Mouse (Mus musculus) erythroid progenitor cell, adult 5-6 weeks (primary cell): ENCODE measurements around the gene Agap3. TPM values are rescaled to one million over a fixed set of nuclear protein-coding genes. Genes with fewer than 3 reads are reported as not detected.
A peak's percentile ranks its signal among the peaks of the same experiment; 100 is the strongest.

Source experiments
- ATAC-seq: replicated peaks from 2 replicates; pipeline ENCODE4 v1.8.0; 2016; ENCODE audit warnings: moderate number of reproducible peaks, mild to moderate bottlenecking, moderate TSS enrichment, inconsistent platforms; ENCODE audit not compliant: poor library complexity, low FRiP score, severe bottlenecking
- total RNA-seq, 2 experiments: library from RNA; stranded (forward) in 1 of 2; stranded (reverse) in 1 of 2; fragments of 150-400 nt in 1 of 2; fragments of 186-747, 209-891 nt in 1 of 2; gene quantifications; 2 replicates each; pipeline versions ENCODE4 v1.2.3 to v1.2.4; 2015 to 2017; ENCODE audit warnings: low replicate concordance in 2 of 2

Agap3 gene
- total RNA-seq, 2 experiments from 2014 or later = 9.6 to 14.1 TPM

DNA sequence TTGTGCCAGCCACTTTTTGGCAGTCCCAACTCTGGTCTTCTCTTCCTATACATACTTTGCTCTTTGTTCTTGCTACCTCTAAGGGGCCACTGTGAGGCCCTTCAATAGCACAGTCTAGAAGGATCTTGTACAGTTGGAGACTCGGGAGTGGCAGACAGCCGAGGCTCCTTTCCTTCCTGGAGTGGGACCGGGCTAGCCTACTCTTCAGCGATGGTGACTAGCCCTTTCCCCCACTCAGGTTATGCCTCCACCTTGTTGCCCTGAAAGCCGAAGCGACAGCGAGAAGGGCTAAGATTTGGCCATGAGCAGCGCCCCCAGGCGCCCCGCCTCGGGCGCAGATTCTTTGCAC lies 24.7 kb upstream of the Agap3 start:
- no peak for ATAC-seq

DNA sequence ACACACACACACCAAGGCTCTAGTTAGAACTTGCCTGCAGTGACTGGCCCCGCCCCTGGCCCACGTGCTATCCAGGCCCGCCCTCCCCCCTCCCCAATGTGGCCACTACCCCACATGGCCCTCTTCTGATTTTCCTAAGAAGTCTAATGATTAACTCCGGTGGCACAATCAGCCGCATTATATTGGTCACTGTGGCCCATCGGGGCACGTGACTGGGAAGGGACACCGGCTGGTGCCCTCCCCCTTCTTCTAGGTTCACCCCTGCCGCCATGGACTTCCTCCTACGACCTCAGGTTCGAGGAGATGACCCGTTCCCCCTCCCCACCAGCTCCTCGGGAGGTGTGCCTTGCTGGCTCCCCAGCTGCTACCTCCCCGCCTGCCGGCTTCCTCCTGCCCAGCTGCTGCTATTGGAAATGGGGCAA lies 24.0 kb upstream of the Agap3 start:
- ATAC-seq = no peak

DNA sequence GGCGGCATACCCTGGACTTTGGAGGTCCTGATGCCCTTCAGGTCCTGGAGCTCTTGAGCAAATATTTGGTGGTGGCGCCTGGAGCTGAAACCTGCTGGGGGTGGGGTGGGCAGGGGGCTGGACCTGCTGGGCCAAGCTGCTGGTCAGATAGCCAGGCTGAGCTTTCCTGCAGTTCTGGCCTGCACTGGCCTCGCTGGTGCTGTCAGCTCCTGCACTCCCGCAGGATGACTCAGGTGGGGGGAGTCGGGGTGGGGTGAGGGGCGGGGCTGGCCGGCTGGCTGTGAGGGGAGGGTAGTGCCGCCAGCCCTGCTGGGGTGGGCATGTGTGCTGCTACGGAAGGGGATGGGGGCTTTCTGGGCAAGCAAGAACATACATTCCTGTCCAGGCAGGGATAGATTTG lies 23.4 kb upstream of the Agap3 start:
- ATAC-seq = no peak

GRCm38 (mm10) chr5:24433993-24434392 lies 18.0 kb upstream of the Agap3 start:
- ATAC-seq = no peak

DNA sequence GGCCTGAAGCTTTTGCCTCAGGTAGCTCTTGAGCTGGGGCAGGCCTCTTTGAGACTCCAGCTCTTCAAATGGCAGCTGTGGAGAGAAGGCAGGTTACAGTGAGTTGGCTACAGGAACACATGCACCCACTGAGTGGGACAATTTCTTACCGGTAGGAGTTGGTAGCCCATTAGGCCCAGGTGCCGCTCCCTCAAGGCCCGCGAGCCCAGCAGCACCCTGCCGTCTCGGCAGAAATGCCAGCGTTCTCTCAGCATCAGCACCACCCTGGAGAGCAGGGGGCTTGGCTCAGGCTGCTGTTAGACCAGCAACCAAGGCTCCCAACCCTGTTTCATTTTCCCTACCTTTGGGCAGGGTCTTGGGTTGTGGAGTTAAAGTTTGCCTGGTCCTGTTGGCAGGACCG lies 10.8 kb upstream of the Agap3 start:
- ATAC-seq = no peak

DNA sequence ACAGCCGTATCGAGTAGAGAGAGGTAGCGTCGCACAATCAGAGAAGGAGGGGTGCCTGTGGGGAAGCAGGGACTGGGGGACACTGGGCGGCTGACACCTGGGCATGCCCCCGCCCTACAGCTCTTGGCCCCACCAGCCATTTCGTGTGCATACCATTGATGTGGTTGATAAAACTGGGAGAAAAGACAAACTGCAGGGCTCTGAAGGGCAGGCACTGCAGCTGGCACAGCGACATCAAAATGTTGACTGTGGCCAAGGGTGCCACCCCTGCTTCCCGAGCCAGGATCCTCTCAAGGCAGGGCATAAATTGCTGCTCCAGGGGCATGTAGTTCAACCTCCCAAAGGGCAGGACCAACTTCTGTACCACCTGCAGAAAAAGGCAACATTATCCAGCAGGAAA lies 9.9 kb upstream of the Agap3 start:
- ATAC-seq = no peak

GRCm38 (mm10) chr5:24443204-24443603 lies 8.8 kb upstream of the Agap3 start:
- no peak for ATAC-seq

DNA sequence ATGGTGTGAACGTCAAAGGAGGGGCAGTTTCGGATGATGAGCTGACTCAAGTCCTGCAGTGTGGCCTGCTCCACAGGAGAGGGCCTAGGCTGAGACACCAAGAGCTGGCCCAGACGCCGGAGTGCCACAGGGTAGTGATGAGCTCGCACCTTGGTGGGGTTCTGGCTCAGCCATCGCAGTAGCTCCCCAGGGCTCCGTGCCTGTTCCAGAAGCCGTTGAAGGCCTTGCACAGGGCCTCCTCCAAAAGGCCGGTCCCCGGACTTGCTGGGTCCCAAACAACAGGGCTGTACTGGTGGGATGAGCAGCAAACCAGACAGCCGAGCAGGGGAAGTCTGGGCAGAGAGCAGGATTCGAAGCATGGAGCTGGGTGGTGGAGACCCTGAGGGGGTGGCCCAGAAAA lies 8.1 kb upstream of the Agap3 start:
- ATAC-seq = no peak

DNA sequence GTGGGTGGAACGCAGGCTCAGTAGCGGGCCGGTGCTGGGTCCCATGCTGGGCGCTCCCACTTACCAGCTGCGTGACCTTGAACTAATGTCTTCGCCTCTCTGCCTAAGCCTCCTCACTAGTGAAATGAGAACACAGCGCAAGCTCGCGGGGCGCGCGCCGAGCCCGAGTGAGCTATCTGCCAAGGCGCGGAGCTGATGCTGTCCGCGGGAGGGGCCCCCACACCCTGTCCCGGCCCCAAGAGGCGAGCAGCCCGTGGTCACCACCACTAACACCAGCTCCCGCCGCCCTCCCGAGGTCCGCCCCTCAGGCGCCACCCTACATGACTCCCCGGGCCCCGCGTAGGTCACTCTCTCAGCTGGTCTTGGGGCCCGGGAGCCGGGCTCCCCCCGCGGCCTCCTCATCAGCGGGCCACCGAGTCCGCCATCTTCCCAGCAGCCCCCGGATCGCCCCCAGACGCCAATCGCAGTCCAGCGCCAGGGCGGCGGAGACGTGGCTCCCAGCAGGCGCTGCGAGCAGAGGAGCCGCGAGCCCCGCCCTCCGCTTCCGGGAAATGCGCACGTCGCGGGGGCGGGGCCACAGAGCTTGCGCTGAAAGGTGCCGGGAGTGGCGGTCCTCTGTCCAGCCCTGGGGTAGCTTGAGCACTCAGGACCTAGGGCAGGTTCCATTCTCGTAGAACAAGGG lies 7.1 kb upstream of the Agap3 start, which contains the start of gene Fastk:
Fastk (minus strand) TSS at position 542 of the 682 bp plus-strand sequence.
- peak; percentile 89 for ATAC-seq

GRCm38 (mm10) chr5:24445428-24446080 lies 6.4 kb upstream of the Agap3 start:
- ATAC-seq = no peak

- ATAC-seq = no peak
Observed at GRCm38 (mm10) chr5:24446630-24447029, 5.3 kb upstream of the Agap3 start.

DNA sequence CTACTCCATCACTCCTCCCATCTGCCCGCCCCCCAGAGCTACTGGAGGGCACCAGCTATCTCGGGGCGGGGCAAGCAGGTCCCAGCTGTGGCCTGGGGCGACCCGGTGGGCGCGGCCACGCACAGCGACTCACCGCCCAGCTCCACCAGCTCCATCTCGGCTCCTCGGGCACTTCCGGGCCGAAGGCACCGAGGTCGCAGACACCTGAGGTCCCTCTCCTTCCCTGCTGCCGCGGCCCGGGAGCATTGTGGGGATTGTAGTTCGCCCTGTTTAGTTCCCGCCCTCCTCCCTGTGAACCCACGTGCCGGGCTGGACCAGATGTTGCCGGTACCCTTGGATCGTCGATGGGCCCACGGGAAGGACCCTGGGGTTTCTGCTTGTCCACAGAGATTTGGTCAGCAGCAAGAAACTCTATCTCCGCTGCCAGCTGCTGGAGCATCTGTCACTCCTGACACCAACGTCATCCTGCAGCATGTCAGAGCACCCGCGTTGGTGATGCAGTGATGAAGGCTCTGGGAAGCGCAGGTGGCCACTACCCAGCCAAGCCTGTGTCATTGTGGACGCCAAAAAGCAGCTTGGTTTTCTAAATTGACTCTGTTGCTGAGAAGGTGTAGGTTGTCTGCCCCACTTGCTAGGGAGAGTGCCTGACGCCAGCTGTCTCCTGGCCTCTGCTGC lies 4.2 kb upstream of the Agap3 start, which contains the start of gene Tmub1:
Tmub1 (minus strand) TSS at position 231 of the 675 bp plus-strand sequence.
- ATAC-seq = peak; percentile 44

DNA sequence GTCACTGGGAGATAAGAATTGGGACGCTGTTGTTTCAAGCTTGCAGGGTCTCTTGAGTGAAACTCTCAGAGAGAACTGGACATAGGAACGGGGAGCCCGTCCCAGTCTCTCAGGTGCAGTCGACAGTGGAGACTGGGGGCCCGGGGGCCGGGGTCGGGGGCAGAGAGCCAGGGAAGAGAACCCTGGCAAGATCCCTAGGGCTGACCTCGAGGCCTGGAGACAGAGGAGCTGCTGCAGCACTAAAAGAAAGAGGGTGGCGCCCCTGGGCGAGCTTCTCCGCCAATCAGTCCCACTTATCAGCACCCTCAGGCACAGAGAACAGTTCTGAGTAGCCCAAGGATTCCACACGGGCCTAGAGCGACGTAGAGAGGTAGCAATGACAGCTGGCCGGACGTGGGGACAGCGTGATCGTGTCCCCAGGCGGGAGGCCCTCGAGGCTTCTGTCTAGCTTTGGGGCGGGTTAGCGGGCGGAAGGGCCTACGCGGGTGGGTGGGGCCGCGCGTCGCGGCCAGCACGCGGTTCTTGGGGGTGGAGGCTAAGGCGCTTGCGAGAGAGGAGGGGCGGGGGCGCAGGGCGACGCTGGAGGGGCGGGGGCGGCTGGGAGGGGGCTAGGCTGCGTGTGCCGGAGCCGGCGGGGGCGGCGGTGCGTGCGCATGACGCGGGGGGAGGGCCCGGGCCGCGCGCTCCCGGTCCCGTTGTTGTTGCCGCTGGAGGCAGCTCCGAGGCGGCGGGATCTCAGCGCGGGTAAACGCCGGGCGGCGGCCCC lies 530 bp upstream of the Agap3 start:
- ATAC-seq = peak; percentile 70

DNA sequence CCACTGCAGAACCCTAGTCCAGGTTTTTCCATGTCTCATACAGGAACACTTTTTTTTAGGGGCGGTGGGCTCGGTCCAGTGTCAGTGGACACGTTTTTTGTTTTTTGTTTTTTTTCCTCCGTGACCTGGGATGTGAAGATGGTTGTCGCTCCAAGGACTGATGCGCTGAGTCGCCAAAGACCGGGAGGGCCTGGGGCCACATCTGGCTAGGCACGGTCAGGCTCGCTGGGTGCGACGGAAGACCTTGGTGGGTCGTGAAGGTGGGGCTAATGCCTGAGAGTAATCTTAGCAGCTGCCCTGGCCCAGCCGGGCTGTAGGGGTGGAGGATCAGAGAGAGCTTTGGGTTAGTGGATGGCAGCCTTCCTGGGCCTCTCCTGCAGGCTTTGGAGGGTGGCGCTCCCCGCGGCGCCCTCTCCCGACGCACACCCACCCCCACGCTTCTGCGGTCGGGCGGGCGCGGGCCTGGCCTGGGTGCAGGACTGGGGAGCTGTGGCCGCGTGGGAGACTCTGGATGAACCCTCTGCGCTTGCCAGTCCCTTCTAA lies 785 bp downstream of the Agap3 start:
- peak; percentile 30 for ATAC-seq

GRCm38 (mm10) chr5:24453283-24453984 lies 1.5 kb downstream of the Agap3 start:
- no peak for ATAC-seq

DNA sequence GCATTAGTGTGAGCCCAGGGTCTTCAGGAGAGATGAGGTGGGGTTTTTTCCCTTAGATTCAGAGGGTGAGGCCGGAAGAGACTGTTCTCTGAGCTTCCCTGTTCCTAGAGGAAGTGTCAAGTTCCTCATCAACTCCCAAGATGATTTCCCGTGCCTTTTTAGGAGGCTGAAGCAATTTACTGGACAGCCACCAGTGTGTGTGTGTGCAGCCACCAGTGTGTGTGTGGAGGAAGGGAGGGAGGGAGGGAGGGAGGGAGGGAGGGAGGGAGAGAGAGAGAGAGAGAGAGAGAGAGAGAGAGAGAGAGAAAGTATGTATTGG lies 2.0 kb downstream of the Agap3 start:
- ATAC-seq = no peak

GRCm38 (mm10) chr5:24455076-24455475 lies 3.1 kb downstream of the Agap3 start:
- no peak for ATAC-seq

DNA sequence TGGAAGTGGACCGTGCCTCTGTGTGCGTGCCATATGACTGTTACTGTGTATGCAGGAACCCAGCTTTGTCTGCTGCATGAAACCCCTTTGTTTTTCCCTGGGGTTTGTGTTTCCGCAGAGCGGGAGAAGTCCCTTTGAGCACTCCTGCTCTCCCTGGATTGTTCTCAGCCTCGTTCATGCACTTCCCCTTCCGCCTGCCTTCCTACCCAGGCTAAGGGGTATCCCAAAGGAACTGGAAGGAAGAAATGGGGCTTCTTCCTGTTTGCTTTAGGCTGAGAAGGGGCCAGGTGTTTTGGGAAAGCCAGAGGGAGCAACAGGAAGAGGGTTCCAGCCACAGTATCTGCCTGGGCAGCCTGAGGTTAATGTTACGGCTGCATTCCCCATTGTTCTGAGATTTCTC lies 3.6 kb downstream of the Agap3 start:
- no peak for ATAC-seq

GRCm38 (mm10) chr5:24466762-24467161 lies 14.8 kb downstream of the Agap3 start:
- ATAC-seq = no peak

GRCm38 (mm10) chr5:24470600-24470999 lies 18.6 kb downstream of the Agap3 start:
- peak; percentile 83 for ATAC-seq
